Mouse (Mus musculus) lung, postnatal 10 days (tissue): Measurements from ENCODE around the gene Mmp2.
A peak's percentile ranks its signal among the peaks of the same experiment; 100 is the strongest.
"Not testable (repeated sequence)": the region's sequence is repeated elsewhere in the genome, so short reads cannot be mapped to it uniquely, and the experiment has no call there.

Experiments used
- DNase-seq: peaks from one replicate; pipeline ENCODE4 v3.0.0; 2021

The Mmp2 gene

DNA sequence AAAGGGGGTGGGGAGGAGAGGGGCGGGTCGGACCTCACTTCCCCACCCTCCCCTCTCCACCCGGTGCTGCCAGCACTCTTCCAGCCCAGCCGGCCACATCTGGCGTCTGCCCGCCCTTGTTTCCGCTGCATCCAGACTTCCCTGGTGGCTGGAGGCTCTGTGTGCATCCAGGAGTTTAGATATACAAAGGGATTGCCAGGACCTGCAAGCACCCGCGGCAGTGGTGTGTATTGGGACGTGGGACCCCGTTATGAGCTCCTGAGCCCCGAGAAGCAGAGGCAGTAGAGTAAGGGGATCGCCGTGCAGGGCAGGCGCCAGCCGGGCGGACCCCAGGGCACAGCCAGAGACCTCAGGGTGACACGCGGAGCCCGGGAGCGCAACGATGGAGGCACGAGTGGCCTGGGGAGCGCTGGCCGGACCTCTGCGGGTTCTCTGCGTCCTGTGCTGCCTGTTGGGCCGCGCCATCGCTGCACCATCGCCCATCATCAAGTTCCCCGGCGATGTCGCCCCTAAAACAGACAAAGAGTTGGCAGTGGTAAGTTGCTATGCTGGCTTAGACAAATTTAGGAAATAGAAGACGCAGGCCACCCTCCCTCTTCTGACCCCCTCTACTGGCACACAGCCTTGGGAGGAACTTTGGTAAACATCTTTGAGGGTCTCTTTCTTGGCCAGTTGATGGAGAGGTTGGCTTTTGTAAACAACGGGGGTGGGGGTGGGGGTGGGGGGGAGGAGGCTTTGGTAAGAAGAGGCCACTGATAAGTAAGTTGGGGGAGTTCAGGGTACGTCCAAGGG is at the start of gene Mmp2:
TSS of gene Mmp2 (plus strand) at position 49 of the 792 bp plus-strand sequence.
- DNase-seq: peak; percentile 83

DNA sequence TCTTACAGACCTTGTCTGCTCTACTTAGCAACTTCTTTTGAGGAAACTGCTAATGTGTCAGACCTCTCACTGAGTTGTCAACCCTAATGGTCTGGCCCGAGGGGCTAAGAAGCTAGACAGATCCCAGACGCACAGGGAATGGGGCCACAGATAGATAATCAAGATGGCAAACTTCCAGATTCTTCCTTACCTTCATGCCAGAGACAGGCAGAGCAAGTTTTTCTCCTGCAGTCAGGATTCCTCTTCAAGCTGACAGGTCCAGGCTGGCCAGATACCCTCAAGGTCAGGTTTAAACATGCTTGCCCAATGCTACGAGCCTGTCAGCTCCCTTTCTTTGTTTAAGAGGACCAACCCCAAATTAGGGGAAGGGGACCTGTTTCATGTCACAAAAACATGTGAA is 46.1 kb upstream of the Mmp2 start:
- DNase-seq: no peak

DNA sequence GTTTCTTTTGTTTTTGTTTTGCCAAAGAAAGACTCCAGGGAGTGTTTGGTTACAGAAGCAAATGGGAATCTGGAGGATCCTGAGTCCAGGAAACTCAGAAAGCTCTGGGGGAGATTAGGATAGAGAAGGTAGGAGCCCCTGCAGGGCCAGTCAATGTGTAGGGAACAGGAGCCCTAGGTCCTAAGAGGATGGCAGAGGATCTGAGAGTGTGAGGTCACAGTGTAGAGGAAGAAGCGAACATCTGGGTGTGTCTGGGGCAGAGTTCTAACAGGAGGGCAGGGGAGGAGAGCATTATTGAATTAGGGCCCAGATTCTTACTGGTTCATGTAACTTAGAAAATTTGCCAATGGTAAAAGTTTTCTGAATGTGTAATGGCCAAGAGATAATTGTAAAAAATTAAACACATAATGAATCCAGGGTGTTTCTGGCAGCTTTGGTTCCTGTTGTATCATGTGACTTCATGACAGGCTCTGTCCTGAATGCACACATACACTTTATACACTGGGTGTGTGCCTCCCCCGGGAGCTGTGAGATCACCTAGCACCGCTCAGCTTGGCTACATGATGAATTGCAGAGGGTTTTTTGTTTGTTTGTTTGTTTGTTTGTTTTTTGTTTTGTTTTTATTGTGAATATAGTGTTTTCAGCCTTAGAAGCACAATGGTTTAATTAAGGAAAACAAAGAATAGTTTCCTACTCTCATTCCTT is 43.0 kb upstream of the Mmp2 start:
- DNase-seq: no peak

DNA sequence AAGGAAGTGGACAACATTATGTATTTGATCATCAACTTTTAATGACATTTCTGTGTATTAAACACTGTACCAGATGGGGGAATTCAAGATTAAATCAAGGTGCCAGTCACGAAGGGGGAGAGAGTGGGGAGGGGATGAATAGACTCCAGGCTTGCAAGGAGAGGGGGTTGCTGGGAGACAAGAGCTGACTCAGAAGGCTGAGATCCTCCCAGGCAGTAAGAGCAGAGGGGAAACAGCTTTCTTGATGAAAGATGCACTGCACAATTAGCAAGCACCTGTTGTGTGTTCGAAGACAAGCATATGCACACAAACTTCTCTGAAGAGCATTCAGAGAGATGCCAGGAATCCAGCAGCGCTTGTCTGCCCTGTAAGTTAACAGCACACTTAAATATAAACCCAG is 36.3 kb upstream of the Mmp2 start:
- DNase-seq: no peak

DNA sequence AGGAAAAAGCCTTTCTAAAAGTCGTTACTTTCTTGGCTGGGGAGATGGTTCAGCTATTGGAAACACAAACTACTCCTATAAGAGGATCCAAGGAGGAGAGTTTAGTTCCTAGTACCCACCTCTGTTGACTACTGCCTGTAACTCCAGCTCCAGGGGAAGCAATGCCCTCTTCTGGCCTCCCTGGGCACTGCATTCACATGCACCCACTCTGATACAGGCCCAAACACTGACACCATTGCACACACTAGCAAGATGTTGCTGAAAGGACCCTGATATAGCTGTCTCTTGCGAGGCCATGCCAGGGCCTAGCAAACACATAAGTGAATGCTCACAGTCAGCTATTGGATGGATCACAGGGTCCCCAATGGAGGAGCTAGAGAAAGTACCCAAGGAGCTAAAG is 35.1 kb upstream of the Mmp2 start:
- not testable (repeated sequence) for DNase-seq

DNA sequence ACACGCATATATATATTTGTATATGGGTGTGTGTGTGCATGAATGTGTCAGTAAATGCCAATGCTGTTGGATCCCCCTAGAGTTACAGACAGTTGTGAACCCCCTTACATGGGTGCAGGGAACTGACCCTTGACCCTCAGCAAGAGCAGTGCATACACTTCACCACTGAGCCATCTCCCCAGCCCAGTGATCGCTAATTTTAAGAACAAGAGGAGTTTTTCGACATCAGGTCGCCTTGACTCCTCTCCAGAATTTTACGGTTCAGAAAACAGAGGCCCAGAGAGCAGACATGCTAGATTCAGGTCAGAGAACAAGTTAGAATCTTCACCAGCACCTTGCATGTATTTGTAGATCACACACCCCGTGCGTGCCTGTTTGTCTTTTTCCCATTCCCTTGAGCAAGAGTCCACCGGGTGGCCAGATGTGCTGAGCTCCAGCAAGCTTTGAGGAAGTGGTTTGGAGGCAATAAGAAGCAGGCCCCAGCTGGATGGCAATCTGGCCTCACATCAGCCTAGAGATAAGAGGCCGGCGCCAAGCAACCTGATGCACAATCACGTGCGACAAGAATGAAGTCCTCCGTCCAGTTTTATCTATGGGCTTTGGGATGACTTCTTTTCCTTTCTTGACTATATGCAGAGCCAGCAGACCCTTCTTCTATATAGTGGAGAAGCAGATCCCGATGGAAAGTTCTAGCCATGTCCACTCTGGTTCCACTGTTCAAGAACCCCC is 33.1 kb upstream of the Mmp2 start:
- DNase-seq: no peak

DNA sequence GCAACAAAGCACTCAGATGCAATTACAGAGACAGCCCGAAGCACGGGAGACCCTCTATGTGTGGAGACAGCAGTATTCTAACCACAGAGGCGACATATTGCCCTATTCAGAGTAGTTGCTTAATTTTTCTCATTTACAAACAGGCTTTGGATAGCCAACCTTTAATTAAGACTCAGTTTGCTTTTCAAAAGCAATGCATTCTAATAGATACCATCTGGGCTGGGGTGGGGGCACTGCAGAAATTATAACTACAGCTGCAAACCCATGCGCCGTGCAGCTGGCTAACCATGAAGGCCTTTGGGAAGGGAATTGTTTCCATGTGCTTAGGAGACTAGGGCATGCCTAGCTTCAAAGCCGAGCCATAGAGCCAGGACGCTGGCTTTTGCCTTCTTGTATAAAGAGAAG is 29.6 kb upstream of the Mmp2 start:
- DNase-seq: no peak

DNA sequence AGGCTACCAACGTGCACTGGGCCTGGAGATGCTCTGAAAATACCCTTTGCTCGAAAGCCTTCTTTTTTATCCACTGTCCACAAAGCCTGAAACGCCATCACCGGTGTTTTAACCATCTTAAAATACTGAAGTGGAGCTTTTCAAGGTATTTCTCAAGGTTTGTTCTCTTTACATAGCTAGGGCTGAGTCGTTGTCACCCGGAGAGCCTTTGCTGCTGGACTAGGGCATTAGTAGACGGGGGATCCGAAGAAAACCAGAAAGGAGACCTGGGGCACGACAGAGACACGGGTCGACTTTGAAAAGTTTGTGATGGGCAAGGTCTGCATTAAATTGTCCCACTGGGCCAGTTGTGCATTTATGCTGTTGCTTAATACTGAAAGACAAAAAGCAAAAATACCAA is 27.7 kb upstream of the Mmp2 start:
- no peak for DNase-seq

DNA sequence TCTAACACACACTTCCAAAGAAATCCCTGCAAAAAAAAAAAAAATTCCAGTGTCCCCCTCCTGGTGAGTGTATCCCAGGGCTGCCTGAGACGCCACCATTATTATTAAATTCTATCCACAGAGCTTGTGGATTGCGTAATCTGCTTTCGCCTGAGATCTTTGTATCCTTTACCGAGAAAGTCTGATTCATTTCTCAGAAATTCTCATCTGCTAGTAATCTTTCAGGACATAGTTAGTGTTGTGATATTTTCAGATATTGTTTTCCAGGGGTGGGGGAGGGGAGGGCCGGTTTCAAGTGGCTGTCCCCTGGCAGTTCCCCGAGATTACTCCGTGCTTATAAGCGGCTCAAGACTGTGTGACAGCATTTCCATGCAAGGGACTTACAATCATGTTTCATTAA is 25.9 kb upstream of the Mmp2 start:
- DNase-seq: no peak

DNA sequence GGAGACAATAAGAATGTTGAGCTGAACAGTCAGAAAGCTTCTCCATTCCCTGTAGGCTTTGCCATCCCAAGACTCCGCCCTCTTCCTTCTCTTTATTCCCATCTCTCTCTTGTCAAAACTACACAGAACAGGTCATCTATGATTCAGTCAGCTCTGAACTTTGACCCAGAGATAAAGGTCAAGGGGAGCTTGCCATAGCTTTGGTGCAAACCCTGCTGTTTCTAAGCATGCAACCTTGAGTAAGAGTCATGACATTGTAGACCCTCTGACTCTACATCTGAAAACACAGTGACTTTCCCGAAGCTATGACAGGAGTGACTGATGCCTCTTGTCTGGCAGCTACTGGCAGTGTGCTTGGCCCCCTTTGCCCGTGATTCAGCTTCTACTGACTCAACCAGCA is 24.5 kb upstream of the Mmp2 start:
- DNase-seq: no peak

DNA sequence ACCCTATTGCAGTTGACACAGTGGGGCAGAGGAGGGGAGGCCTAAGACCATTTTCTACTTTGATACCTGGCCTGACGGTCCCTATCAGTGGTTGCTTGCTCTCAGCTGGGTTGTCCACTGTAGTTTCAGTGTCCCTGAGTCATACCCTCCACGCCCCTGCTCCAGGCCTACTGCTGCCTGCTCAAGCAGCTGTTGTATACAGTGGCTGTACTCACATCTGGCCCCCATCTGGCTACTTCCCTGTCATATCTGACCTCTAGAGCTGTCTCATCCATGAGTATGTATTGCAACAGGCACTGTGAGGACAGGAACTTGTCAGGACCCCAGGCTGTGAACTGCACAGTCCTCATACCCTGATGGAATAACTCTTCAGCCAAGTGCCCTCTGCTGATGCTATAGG is 14.3 kb upstream of the Mmp2 start:
- no peak for DNase-seq

DNA sequence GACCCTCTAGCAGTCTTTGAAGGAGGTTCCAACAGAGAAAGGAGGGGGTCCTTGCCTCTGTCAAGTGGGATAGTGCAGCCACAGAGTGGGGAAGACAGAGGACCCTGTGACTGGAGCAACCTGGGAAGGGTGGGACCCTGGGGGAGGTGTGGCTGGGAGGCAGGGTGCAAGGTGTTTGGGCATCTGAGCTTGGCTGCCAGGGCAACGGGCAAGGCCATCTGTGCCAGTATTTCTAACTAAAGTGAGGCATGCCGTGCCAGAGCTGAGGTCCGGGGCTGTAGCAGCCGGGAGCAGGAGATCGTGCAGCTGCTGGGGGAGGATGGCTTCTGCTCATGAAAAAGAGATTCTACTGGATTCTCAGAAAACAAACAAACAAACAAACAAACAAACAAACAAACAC is 11.4 kb upstream of the Mmp2 start:
- no peak for DNase-seq

DNA sequence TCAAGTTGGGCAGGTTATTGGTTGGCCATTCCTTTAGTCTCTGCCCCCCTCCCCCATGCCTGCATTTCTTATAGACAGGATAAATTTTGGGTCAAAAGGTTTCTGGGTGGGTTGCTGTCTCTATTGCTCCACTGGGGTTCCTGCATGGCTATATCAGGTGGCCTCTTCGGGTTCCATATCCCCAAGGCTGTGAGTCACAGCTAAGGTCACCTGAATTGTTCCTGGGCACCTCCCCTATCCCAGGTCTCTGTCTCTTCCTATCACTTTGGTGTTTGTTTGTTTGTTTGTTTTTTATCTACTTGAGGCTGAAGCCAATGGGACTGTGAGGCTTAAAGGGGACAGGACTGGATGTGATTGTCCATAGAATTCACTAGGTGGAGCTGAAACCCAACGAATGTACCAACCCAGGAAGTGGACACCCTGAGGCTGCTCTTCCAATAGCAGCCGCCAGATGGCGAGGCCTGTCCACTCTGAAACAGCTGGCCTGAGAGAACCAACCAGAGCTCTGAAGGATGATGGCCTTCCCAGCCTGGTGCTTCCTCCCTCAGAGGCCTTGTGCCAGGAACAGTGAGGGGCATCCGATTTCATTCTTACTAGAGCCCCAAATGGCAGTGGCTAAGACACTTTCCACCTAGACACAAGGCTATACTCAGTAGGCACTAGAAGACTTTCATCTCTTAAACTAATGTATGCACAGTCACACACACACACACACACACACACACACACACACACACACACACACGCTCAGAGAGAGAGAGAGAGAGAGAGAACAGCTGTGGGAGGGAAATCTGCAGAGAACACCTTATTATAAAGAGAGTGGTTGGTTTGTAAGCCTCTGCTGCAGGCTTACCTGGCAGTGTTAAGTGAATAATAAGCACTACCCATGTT is 8.9 kb upstream of the Mmp2 start:
- peak; percentile 94 for DNase-seq

DNA sequence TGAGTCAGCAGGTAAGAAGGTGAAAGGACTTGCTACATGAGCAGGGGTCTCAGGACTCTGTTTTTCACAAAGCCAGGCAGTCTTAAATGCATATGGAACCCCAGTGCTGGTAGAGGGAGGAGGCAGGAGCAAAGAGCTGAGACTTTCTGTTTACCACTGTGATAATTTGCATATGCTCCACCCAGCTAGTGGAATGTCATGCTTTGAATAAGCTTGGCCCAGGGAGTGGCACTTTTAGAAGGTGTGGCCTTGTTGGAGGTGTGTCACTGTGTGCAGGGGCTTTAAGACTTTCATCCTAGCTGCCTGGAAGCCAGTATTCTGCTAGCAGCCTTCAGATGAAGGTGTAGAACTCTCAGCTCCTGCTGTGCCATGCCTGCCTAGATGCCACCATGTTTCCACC is 5.9 kb upstream of the Mmp2 start:
- no peak for DNase-seq

DNA sequence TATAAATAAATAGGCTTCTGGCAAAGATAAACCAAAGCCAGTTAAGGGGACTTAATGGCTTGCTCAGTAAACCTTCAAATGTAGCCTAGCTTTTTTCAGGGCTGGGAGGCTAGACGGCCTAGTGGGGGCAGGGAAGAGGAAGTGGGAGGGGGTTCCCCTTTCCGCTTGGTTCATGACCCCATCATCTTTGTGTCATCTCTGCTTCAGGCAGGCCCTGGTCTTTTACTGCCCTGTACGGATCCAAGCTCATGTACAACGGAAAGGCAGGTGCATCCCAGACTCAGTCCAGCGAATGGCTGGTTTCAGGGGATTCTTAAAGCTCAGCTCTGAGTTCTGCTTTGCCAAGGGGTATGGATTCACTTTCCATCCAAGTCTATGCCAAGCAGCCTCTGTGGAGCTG is 4.7 kb upstream of the Mmp2 start:
- DNase-seq: no peak

DNA sequence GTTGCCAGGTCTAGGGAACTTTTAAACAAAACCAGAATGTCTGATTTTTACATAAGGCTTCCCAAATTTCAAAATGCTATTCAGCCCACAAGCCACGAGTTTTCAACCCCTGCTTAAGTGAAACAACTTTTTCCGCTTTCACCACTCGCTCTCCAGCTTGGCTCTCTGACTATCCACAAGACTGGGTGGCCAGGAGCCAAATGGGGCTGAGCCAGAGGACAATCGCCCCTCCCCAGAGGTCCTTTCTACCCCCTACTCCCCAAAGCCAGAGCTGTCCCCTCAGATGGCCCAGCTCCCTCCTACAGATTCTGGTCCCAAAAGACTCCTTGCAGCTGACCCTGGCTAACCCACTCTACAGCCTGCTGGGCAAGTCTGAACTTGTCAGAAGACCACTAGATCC is 1.1 kb upstream of the Mmp2 start:
- DNase-seq: peak; percentile 57

DNA sequence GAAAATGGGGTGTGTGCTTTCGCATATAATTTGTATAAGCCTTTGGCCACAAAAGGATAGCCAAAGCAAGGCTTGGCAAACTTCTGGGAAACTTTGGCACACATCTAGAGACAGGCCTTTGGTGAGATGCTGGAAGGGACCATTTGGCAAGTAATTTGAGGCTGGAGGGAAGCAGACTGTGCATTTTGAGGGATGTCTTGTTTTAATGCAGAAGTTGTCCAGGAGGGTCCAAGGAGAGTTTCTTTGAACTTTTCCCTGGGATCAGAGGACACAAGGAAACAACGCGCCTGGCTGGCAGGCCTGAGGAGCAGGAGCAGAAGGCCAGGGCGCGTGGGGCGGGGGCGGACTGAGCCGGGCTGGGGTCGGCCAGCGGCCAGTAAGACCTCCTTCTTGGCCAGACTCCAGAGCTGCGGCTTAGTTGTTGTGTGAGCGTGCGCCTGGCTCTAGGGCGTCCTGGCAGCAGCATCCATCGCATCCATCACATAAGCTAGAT is 1.2 kb downstream of the Mmp2 start:
- DNase-seq: peak; percentile 84

DNA sequence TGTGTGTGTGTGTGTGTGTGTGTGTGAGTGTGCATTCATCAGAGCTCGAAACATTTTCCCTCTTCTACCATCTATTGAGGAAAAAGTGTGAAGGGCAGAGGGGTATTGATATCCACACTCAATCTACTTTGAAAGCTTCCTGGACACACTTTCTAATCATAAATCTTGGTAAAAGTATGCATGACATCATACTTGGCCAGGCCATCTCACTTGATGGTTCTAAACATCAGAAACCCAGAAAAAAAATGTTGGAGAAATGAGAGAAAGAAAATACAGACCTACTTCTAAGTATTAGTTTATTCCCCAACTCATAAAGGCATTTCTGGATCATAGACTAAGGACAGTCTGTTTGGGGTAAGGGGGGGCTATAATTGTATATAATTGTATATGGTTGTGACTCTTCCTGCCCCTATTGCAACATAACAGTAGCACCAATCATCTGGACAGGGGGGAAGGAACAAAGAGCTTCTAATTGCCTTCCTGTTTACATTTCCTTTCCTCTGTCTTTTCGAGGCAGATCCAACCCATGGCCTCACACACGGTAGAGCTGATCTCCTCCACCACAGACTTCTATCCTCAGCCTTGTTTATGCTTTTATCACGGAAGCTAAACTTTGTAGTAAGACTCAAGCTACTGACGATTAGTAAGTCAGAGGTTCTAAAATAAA is 7.1 kb downstream of the Mmp2 start:
- DNase-seq: no peak

DNA sequence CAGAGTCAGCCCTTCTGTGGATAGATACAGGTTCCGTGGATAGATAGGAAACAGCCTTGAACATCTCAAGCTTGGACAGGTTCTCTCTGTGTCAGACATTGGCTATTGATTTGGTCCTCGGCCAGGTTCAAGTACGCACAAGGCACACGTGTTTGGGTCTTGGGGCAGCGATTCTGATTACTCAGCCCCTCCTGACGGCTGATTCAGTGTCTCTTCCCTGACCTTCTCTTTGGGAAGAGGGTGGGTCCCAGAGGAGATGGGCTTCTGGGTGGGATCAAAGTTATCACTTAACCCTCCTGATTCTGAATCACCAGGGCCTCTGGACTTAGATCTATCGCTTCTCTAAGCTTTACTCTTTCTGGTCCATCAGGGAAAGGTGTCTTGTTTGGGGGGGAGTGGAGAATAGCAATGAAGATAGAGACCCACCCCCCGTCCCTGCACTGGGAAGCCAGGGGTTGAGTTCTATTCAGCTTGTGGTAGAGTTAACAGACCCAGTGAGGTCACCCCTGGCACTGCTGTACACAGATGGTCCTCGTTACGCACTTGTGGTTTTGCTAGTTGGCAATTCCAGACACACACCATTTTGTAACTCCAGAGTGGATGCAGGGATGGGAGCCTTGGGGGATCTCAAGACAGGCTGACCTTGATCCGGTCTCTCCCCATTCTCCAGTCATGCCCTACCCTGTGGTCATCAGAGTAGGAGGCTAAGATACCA is 7.9 kb downstream of the Mmp2 start:
- DNase-seq: no peak

DNA sequence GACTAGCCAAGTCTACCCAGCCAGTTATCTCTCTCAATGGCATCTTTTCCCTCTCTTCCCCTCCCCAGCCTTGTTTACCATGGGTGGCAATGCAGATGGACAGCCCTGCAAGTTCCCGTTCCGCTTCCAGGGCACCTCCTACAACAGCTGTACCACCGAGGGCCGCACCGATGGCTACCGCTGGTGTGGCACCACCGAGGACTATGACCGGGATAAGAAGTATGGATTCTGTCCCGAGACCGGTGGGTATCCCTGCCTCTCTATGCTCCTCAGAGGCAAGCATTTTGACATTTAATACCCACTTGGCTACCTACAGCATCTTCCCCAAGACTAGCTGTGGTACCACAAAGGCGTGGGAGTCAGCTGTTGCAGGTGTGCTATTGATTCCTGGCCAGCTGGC is 8.8 kb downstream of the Mmp2 start:
- DNase-seq: no peak

DNA sequence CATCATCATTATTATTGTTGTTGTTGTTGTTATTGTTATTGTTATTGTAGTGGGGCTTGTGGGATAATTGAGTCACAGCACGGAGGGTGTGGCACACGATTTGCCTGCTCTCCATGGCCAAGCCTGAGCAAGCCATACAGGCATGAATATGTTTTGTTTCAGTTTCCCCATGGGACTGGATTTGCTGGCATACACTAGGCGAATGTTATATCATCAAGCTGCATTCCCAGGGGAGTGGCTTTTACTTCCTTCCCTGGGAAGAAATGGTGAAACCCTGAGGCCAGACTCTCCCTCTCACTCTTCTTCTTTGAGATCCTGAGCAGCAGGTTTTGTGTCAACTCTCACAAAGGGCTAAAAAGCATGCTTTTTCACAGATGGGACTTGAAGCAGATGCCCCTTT is 11.5 kb downstream of the Mmp2 start:
- DNase-seq: no peak

DNA sequence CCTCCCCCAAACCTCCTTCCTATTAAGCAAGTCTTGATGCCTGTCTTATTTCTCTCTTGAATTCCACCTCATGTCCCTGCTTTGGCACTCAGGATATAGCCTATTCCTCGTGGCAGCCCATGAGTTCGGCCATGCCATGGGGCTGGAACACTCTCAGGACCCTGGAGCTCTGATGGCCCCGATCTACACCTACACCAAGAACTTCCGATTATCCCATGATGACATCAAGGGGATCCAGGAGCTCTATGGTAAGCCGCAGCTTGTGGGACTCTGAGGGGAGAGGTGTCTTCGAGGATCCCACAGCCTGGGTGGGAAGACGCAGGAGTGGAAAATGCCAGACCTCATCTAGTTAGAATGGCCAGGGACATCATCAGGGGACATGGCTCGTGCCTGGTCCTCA is 12.1 kb downstream of the Mmp2 start:
- DNase-seq: no peak
